Mouse (Mus musculus) thymus, adult 2 months (tissue): ENCODE data around the gene Zfand4.

Experiments
- CTCF ChIP-seq: fragments of 200-500 bp; IDR thresholded peaks from 2 replicates; pipeline ENCODE4 v1.5.1; 2012; ENCODE audit warnings: mild to moderate bottlenecking, control low read depth, low read length, moderate library complexity, borderline replicate concordance; ENCODE audit not compliant: control insufficient read depth, poor library complexity, insufficient read depth; ENCODE audit errors: extremely low read depth
- POLR2A ChIP-seq: fragments of 200-500 bp; IDR thresholded peaks from 2 replicates; pipeline ENCODE4 v1.6.1; 2012; ENCODE audit warnings: mild to moderate bottlenecking, low read length, control low read depth, moderate library complexity; ENCODE audit not compliant: control insufficient read depth, poor library complexity, insufficient read depth; ENCODE audit errors: extremely low read depth

DNA sequence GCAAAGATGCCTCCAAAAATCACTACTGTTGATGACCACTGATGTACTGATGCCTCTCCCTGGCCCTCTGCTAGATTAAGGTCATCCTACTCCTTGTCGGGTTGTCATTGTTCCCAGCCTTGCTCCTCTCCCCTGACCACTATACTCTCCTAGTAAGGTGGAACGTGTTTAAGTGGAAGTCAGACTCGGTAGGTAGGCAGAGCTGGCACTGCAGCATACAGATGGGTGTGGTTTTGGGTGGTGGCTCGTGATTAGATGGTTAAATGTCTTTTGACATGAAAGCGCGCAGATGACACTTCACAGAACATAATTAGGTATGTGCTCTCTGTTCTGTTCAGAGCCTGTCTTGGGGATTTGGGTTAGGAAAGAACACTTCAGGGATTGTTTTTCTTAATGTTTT is 86.6 kb downstream of the Zfand4 start:
- TF ChIP-seq CTCF (no peak), POLR2A (no peak)
